Mouse (Mus musculus) cerebellum, adult 11-12 months (tissue): ENCODE results near the gene Ccdc93.

Source experiments
- DNase-seq: peaks from one replicate; pipeline ENCODE4 v3.0.0; 2022

The Ccdc93 gene

GRCm38 (mm10) chr1:121527600-121528398 lies 97.0 kb downstream of the Ccdc93 start:
- DNase-seq = no peak

GRCm38 (mm10) chr1:121528399-121528720 lies 97.5 kb downstream of the Ccdc93 start, which contains the start of gene Htr5b:
TSS of gene Htr5b (minus strand) at chr1:121528465.
- no peak for DNase-seq

- no peak for DNase-seq
These were observed 98.4 kb downstream of the Ccdc93 start for GRCm38 (mm10) chr1:121529286-121529685.

- no peak for DNase-seq
These were observed 100.6 kb downstream of the Ccdc93 start for GRCm38 (mm10) chr1:121531439-121531838.

- no peak for DNase-seq
These were observed 109.5 kb downstream of the Ccdc93 start for GRCm38 (mm10) chr1:121540361-121540760.

GRCm38 (mm10) chr1:121546844-121547243 lies 116.0 kb downstream of the Ccdc93 start:
- no peak for DNase-seq

GRCm38 (mm10) chr1:121548667-121549066 lies 117.8 kb downstream of the Ccdc93 start:
- DNase-seq = no peak

- no peak for DNase-seq
These were observed 118.6 kb downstream of the Ccdc93 start for GRCm38 (mm10) chr1:121549456-121549855.

- DNase-seq = no peak
These were observed 120.1 kb downstream of the Ccdc93 start for GRCm38 (mm10) chr1:121550801-121551456.

- no peak for DNase-seq
These were observed 120.6 kb downstream of the Ccdc93 start for GRCm38 (mm10) chr1:121551457-121551835.
